Mouse (Mus musculus): ENCODE measurements around the gene S100a2.

The S100a2 gene

DNA sequence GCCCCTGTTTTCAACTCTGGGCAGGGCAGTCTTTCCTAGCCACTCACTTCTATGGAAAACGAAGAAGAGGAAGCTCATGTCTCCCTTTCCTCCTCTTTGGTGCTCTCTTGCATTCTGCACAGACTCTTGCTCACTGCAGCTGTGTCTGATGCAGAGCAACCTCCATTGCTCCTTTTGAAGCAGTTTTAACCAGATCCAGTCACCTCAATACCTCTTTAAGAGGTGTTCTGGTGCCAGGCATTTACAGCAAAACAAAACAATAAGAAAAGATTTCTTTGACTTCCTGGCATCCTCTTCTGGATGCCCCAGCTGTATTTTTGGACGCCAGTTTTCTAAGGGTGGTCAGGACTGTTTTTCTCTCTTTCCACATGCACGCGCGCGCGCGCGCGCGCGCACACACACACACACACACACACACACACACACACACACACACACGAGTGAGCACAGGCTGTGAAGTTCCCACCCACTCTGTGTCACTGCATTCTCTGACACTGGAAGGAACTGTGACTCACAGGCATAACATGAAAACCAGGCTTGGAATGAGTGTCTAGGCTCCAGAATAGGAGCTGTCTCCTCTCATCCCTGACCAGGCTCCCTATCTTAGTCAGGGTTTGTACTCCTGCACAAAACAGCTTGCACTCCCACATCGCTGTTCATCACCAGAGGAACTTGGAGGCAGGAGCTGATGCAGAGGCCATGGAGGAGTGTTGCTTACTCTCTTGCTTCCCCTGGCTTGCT is 2.5 kb upstream of the S100a2 start:
- in situ Hi-C loops (cut with MboI; ENCODE audit: low pct_unique_long_range_greater_than_20kb in 1 of 2, low sequenced_read_pairs in 2 of 2, unreplicated experiment in 1 of 2), result loop anchor here in 1 of 2 experiments (10.0 kb wide), 1 partner anchor 67 kb away; the partner anchor contains the start of gene S100a7a

DNA sequence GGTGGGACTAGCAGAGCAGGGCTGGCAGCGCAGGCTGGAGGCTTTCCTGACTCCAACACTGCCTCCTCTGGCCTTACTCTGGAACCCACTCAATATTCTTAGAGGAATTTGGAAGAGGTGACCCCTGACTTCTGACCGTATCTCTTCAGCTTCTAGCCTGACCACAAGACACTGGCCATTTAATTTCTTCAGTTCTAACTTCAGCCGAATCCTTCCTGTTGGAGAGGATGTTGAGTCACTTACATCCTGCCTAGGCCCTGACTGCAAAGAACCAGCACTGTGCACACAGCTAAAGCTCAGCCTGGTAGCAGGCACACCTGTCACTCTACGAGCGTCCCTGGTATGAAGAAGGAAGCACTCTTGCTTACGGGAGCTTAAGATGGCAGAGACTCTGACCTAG is 657 bp upstream of the S100a2 start:
- in situ Hi-C loops (cut with MboI; ENCODE audit: low pct_unique_long_range_greater_than_20kb in 1 of 2, low sequenced_read_pairs in 2 of 2, unreplicated experiment in 1 of 2), result loop anchor here in 1 of 2 experiments (10.0 kb wide), 1 partner anchor 65 kb away; the partner anchor contains the start of gene S100a7a

DNA sequence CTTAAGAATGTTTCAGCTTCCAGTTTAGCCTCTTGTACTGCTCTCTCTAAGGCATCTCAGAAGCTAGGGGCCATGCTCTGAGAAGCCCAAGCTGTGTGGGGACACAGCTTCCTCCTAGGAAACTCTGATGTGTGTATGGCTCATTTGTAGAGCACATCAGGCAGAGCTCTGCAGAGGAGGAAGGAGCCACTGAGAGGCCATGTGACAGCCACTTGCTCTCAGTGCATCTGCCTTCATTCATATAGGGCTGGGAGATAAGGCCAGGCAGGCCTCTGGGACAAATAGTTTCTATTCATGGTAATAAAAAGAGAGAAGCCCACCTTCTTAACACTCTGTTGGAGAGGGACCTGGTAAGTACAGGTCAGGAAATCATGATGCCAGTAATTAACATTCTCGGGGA is 4.4 kb downstream of the S100a2 start:
- in situ Hi-C loops (cut with MboI; ENCODE audit: low pct_unique_long_range_greater_than_20kb in 1 of 2, low sequenced_read_pairs in 2 of 2, unreplicated experiment in 1 of 2), result no loop called here

DNA sequence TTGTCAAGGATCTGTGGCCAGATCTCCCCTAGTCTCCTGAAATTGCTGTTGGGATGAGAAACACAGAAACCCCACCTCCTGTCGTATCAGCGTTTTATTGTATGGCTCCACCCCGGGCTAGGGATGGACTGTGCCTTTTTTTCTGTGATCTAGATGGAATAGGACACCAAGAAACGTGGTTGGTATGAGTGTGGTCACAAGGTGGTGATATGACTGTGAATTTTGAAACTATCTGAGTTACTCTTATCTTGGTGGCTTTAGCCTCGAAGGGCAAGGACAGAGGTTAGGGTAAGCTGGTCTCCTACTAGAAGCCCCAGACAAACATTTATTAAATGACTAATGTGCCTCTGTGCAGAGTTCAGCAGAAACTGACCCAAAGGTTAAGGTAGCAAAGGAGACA is 5.5 kb downstream of the S100a2 start:
- in situ Hi-C loops (cut with MboI; ENCODE audit: low pct_unique_long_range_greater_than_20kb in 1 of 2, low sequenced_read_pairs in 2 of 2, unreplicated experiment in 1 of 2), result no loop called here

DNA sequence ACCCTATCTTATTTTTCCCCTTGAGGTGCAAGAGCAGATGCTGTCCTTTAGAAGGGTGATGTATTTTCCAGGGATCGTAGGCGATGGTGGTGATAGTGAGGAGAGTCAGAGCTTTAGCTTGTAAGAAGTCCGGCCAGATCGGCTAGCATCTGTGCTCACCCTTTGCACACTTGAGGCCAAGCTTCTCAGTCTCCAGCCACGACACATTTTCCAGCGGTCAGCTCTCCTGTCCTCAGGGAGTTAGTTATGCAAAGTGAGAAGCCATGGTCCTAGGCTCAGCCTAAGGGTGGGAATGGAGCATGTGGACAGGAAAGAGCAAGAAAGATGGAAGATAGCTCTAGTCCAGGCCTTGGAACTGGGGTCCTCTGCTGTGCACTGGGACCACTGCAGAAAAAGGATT is 6.8 kb downstream of the S100a2 start:
- in situ Hi-C loops (cut with MboI; ENCODE audit: low pct_unique_long_range_greater_than_20kb in 1 of 2, low sequenced_read_pairs in 2 of 2, unreplicated experiment in 1 of 2), result no loop called here

DNA sequence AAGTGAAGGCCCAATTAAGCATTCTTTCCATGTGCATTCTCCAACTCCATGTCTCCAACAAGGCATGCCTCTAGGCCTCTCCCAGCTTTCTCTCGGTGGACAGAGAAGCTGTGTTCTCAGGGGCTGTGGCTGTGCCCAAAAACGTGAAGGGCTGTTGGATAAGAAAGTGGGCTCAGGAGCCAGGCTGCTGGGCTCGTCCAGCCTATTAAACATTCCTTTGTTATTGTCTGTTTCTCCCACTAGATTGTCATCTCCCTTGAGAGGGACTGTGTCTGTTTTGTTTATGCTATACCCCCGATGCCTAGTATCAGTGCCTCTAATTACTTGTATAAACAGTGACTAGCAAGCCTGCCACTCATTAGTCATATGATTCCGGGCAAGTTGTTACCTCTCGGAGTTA is 7.7 kb downstream of the S100a2 start:
- in situ Hi-C loops (cut with MboI; ENCODE audit: low pct_unique_long_range_greater_than_20kb in 1 of 2, low sequenced_read_pairs in 2 of 2, unreplicated experiment in 1 of 2), result no loop called here

DNA sequence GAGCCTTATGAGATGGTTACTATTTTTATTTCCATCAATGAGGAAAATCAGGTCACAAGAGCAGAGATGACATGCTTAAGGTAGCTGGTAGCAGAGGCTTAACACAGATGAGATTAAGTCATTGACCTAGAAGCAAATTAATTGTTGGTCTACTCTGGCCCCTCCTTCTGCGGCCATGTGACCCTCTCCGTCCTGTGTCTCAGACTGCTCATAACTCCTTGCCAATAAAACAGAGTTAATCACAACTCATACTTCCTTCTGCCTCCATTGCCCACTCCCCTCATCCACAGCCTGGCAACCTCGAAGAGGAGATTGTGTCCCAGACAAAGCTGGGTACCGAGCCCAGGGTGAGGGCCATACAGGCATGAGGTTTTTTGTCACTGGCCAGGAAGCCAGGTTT is 8.2 kb downstream of the S100a2 start:
- in situ Hi-C loops (cut with MboI; ENCODE audit: low pct_unique_long_range_greater_than_20kb in 1 of 2, low sequenced_read_pairs in 2 of 2, unreplicated experiment in 1 of 2), result no loop called here

DNA sequence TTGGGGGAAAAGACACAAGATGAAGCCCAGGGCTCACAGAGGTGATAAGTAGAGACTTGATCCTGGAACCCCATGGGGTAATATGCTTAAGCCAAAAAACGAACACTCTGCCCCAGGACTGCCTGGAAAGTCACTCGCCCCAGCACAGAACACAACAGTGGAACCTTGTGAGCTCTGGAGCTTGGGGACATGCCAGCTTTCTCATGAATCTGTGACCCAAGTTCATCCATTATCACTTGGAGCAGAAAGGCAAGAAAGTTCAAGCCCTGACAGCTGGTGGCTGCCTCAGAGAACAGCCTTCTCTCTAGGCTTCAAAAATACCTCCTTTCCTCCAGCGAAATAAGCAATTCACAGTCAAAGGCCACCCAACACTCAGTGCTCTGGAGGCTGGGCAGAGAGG is 9.4 kb downstream of the S100a2 start:
- in situ Hi-C loops (cut with MboI; ENCODE audit: low pct_unique_long_range_greater_than_20kb in 1 of 2, low sequenced_read_pairs in 2 of 2, unreplicated experiment in 1 of 2), result no loop called here

DNA sequence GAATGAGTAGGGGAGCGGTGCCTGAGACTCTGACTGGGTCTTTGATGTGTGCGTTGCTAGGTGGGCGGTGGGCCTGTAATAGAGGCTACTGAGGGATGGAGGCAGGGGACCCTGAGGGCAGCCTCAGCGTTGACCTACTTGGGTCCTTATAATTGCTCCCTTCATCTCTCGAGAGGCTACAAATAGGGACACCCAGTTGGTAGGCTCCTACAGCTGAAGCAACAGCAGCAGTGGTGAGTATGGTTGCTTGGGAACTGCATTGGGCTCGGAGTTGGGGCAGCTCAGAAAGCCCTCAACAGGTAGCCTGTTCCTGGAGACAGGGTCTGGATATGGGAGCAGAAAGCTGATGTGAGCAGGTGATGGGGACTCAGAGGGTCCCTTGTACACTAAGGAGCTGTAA is 10.0 kb downstream of the S100a2 start:
- in situ Hi-C loops (cut with MboI; ENCODE audit: low pct_unique_long_range_greater_than_20kb in 1 of 2, low sequenced_read_pairs in 2 of 2, unreplicated experiment in 1 of 2), result no loop called here

DNA sequence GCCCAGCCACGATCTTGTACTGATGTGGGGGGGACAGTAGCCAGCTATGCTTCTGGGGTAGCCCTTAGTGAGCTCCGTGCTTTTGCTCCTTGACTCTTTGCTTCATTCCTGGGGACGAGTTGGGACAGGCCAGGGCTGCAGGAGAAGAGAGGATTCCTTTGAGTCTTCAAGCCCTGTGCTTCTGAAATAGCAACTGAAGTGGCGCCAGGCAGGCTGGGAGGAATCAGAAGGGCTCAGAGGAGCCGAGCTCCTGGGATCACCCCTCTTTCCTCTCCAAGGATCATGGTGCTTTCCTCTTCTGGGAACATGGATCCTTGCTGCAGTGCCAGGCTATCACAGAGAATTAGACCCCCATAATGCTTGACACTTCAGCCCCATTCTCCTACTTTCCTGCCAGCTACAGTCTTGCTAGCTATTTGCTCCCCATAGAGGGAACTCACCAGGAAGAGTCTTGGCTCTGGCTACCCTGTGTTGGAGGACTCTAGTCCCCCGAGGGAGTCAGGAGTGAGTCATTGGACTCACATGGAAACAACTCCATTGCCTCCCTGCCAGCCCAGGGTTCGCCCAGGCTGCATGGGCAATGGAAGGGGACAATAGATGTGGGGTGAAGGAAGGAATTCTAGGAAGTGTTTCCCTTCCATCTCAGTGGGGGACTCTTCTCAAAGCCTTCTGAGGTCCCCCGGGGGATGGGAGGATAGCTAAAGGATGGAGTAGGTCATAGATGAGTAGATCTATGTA is 10.6 kb downstream of the S100a2 start:
- in situ Hi-C loops (cut with MboI; ENCODE audit: low pct_unique_long_range_greater_than_20kb in 1 of 2, low sequenced_read_pairs in 2 of 2, unreplicated experiment in 1 of 2), result no loop called here

DNA sequence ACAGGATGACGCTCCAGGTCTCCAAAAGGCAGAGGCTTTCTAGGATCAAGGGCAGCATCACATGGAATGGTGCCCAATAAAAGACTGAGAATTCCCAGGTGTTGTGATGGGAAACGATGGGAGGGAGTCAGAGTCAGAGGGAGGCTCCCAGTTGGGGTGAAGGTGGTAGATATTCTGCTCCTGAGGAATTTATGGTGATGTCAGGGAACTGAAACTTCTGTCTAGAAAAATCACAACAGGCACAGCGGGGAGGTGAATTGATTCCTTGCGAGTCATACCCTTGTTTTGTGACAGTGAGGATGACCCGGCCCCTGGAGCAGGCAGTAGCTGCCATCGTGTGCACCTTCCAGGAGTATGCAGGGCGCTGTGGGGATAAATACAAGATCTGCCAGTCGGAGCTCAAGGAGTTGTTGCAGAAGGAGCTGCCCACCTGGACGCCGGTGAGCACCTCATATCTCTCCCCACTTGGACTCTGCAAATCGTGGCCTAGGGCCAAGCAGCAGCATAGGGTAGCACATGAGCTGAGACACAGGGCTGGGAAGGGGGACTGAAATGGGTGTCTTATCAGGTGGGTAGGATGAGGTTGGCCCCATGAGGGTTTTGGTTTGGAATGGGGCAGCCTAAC is 11.6 kb downstream of the S100a2 start, which contains the start of gene Gm42674:
Gene Gm42674 (plus strand): TSS at position 419 of the 625 bp plus-strand sequence.
- in situ Hi-C loops (cut with MboI; ENCODE audit: low pct_unique_long_range_greater_than_20kb in 1 of 2, low sequenced_read_pairs in 2 of 2, unreplicated experiment in 1 of 2), result no loop called here

DNA sequence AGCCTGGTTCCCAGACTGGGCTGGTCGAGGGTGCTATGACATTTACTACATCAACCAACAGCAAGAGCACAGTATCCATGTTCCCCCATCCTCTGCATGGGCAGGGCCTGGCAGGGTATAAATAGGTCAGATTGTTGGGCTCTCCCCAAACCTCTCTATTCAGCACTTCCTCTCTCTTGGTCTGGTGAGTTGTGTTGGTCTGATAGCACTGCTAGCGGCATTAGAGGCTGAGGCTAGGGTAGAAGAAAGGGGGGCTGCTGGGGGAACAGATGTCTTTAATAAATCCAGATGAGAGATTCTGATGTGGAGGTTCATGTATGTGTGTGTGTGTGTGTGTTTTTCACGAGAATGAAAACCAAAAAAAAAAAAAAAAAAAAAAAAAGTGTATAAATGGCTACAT is 13.6 kb downstream of the S100a2 start, which contains the start of gene S100a4:
Gene S100a4 (plus strand): TSS at position 149 of the 400 bp plus-strand sequence.
- in situ Hi-C loops (cut with MboI; ENCODE audit: low pct_unique_long_range_greater_than_20kb in 1 of 2, low sequenced_read_pairs in 2 of 2, unreplicated experiment in 1 of 2), result no loop called here

DNA sequence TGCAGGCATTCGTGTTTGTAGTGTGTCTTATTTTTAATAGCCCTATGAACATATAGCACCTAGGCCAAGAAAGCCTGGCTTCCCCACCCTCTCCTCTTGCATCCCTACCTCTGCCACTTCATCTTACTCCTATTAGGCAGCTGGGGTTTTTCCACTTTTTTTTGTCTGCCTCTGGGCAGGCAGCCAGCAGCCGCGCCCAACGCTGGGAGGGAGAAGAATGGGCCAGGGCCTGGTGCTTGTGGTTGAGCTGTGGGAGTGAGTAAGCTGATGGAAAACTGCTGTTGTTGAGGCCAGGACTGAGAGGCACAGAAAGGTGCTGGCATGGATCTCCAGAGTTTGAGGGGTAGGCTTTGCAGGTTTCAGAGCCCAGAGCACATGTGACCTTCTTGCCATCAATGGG is 14.4 kb downstream of the S100a2 start:
- in situ Hi-C loops (cut with MboI; ENCODE audit: low pct_unique_long_range_greater_than_20kb in 1 of 2, low sequenced_read_pairs in 2 of 2, unreplicated experiment in 1 of 2), result no loop called here

DNA sequence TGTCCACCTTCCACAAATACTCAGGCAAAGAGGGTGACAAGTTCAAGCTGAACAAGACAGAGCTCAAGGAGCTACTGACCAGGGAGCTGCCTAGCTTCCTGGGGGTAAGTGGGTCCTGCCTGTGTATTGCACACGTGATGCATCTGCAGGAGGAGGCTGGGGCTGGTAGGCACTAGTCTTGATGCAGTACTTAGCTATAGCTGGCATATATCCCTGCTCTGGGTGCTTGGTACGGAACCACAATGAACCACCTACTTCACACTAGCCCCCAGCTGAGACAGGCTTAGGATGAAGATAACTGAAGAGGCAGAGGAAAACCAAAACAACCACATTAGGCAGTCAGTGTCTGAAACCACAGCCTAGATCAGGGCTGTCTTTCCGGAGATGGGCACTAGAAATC is 15.0 kb downstream of the S100a2 start:
- in situ Hi-C loops (cut with MboI; ENCODE audit: low pct_unique_long_range_greater_than_20kb in 1 of 2, low sequenced_read_pairs in 2 of 2, unreplicated experiment in 1 of 2), result no loop called here

DNA sequence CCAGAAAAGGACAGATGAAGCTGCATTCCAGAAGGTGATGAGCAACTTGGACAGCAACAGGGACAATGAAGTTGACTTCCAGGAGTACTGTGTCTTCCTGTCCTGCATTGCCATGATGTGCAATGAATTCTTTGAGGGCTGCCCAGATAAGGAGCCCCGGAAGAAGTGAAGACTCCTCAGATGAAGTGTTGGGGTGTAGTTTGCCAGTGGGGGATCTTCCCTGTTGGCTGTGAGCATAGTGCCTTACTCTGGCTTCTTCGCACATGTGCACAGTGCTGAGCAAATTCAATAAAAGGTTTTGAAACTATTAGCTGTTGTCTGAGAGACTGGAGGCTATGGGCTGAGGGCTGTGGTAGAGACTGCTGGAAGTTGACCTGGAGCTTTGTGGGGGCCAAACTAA is 15.7 kb downstream of the S100a2 start:
- in situ Hi-C loops (cut with MboI; ENCODE audit: low pct_unique_long_range_greater_than_20kb in 1 of 2, low sequenced_read_pairs in 2 of 2, unreplicated experiment in 1 of 2), result no loop called here

DNA sequence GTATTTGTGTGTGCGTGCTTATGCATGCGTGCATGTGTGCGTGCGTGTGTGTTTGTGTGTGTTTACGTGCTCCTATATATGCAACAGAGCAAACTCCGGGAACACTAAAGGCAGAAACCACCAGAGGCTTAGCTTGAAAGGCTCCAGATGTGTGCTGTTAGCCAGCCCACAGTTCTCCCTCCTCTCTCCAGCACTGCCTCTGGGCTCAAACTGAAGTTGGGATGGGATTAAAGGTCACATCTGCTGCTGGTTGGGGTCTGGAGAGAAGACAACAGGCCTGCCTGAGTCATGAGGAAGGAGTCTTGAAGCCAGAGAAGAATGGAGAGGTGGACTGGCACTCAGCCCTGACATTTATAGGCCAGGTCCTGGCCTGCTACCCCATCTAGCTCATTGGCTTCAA is 16.1 kb downstream of the S100a2 start:
- in situ Hi-C loops (cut with MboI; ENCODE audit: low pct_unique_long_range_greater_than_20kb in 1 of 2, low sequenced_read_pairs in 2 of 2, unreplicated experiment in 1 of 2), result no loop called here

DNA sequence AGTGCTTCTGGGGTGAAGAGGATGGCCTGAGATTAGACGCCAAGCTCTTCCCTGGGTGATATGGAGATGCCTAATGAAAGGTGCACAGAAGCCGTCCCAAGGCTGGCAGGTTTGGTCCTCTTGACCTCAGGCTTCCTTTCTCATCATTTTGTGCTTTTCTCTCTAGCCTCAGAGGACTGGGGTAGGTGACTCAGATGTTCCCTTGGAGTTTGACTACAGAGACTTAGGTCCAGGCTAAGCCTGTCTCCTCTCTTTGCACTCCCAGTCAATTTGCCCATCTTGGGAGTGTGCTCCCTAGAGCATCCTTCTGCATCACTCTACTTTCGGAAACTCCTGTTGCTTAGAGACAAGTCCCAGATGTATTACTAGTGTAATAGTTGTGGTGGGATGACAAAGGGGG is 17.3 kb downstream of the S100a2 start:
- in situ Hi-C loops (cut with MboI; ENCODE audit: low pct_unique_long_range_greater_than_20kb in 1 of 2, low sequenced_read_pairs in 2 of 2, unreplicated experiment in 1 of 2), result no loop called here

DNA sequence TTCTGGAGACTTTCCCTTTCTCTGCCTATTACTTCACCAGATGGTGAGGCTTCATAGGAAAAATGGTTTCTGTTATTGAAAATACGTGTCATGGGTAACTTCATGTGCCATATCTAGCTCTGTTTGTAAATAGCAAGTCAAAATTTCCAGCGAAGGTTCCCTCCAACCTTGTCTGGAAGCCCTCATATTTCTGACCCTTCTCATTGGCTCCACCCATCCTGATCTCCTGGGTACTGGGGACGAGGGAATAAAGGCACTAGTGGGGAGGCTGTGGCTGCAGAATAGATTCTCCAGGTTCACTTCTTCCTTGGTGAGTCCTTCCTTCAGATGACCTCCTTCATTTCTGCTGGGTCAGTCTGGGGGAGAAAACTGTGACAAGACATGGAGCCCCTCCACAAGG is 18.2 kb downstream of the S100a2 start, which contains the start of gene S100a5:
Gene S100a5 (plus strand): TSS at position 301 of the 400 bp plus-strand sequence.
- in situ Hi-C loops (cut with MboI; ENCODE audit: low pct_unique_long_range_greater_than_20kb in 1 of 2, low sequenced_read_pairs in 2 of 2, unreplicated experiment in 1 of 2), result no loop called here

DNA sequence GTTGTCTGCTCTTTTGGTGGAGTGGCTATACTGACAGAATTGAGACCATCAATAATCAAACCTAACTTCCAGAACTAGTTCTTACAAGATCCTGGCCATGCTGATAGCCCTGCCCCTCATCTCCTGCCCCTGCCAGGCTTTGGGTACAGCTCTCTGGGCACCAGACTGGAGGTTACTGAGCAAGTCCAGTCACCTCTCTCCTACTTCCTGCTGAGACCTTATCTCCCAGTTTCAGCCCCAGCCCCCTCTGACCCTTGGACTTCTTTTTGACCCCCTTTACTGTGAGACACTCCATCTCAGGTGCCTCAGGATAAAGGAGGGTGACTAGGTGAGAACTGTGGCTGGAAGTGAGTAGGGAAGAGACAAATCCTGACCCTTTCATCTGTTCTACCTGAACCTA is 19.1 kb downstream of the S100a2 start:
- in situ Hi-C loops (cut with MboI; ENCODE audit: low pct_unique_long_range_greater_than_20kb in 1 of 2, low sequenced_read_pairs in 2 of 2, unreplicated experiment in 1 of 2), result no loop called here
